Mouse (Mus musculus): ENCODE measurements at regions not wholly inside any gene's neighbourhood (a gene's known extent, or its start where the extent isn't known, plus 50 kb on each side); places are given as distances from the start of the nearest gene placed in this dataset.
"Not testable (repeated sequence)": the region's sequence is repeated elsewhere in the genome, so short reads cannot be mapped to it uniquely, and the experiment has no call there.

DNA sequence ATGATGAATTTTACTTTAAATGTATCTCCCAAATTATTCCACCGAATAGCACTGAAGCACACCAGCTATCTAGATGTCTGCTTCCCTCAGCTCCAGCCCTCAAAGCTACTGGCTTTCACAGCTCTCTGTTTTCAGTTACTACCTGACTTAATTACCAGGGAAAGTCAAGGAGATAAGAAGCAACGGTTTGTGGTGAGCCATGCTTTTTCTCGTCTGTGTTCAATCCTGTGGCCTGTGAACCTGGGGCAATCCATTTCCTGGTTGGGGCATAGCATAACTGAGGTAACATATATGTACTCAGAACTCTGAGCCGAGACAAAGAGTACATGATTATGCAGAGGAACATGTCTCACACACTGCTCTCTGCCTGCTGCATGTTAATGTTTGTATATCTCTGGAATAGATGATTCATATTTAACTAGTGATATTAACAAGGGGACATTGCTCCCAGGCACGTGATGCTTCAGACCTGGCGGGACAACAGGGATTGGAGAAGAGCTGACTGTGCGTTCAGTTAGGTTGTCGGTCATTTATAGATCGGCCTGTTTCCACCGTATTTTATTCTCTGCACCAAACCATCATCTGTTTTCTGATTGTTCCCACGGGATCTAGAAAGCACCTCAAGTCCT is 453.3 kb downstream of the Dad1 start:
- DNase-seq (ENCODE audit: low spot score in 2 of 2): no peak

GRCm38 (mm10) chr14:53795160-53795559 is 458.7 kb downstream of the Dad1 start:
- peak in 1 of 2 experiments; percentile 3 for DNase-seq (ENCODE audit: low spot score in 2 of 2)

DNA sequence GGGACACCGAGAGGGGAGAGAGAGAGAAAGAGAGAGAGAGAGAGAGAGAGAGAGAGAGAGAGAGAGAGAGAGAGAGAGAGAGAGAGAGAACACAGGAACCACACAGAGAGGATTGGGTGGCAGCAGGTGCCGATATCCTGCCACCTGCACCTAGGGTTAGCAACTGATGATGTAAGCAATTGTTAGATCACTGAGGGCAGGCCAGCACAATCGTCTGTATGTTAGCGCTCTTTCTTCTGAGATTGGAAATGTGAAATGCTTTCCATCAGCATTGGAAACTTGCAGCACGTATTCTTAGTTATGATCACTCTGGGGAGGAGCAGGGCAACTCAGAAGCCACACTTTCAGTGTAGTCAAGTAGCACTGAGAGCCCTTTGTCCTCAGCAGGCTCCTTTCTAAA is 459.4 kb downstream of the Dad1 start:
- no peak for DNase-seq (ENCODE audit: low spot score in 2 of 2)

DNA sequence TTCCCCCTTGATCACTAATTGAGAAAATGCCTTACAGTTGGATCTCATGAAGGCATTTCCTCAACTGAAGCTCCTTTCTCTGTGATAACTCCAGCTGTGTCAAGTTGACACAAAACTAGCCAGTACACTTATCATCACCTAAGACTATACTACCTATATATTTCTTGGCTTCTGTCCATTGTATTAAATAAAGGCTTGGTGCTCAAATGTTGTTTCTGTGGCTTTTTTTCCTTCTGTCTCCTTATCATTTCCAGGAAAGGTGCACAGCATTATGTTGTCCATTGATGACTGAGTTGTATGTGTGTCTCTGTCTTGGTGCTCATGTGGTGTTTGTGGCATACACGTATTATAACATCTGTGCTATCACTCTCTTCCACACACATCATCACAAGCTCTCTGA is 461.5 kb downstream of the Dad1 start:
- not testable (repeated sequence) for DNase-seq (ENCODE audit: low spot score in 2 of 2)

- not testable (repeated sequence) for DNase-seq (ENCODE audit: low spot score in 2 of 2)
Measured at GRCm38 (mm10) chr14:53785547-53785946, 468.4 kb downstream of the Dad1 start.

DNA sequence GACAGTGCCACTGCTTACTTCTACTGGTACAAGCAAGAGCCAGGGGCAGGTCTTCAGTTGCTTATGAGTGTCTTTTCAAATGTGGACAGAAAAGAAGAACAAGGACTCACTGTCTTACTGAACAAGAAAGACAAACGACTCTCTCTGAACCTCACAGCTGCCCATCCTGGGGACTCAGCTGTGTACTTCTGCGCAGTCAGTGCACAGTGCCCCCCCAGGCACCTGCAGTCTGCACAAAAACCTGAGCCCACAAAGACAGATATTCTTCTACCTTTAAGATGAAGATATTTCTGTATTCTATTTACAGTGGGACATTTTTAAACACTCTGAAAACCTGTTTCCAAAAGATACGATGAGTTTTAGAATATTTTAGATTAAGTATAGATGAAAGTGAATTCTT is 476.5 kb downstream of the Dad1 start:
- no peak for DNase-seq (ENCODE audit: low spot score in 2 of 2)

DNA sequence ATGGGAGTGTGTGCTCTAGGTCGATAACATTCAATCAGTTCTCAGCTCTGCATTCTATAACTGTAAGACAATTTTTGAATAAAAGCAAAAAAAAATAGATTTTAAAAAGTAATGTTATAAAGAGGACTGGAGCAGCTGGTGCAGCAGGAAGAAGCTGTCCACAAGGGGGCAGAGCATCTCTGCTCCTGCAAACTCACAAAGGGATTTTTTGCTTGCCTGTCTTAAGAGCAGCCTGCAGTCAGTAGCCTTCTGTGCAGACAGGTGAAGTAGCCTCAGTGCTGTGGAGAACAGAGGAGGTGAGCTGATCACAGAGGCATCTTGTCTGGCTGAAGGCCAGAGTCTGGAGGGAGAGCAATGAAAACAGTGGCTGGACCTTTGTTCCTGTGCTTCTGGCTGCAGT is 477.2 kb downstream of the Dad1 start:
- DNase-seq (ENCODE audit: low spot score in 2 of 2): peak in 1 of 2 experiments; percentile 22

- DNase-seq (ENCODE audit: low spot score in 2 of 2): not testable (repeated sequence)
Measured at GRCm38 (mm10) chr14:53766501-53766900, 487.4 kb downstream of the Dad1 start.

DNA sequence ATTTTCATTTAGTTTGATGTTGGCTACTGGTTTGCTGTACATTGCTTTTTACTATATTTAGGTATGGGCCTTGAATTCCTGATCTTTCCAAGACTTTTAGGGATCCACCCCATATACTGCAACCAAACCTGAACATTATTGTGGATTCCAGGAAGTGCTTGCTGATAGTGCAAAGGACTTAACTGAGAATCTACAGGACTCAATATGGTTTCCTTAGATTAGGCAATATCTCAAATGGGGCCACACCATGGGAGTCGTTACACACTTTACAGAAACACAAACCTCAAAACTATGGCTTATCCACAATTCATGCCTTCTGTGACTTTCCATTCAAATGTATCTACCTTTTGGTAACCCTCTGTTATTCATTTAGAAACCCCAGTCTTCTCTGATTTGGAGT is 488.0 kb downstream of the Dad1 start:
- not testable (repeated sequence) for DNase-seq (ENCODE audit: low spot score in 2 of 2)

- DNase-seq (ENCODE audit: low spot score in 2 of 2): not testable (repeated sequence)
Measured at GRCm38 (mm10) chr14:53760578-53760977, 493.3 kb downstream of the Dad1 start.

GRCm38 (mm10) chr14:53757782-53758181 is 496.1 kb downstream of the Dad1 start:
- DNase-seq (ENCODE audit: low spot score in 2 of 2): not testable (repeated sequence)

- DNase-seq (ENCODE audit: low spot score in 2 of 2): not testable (repeated sequence)
Measured at GRCm38 (mm10) chr14:53757095-53757494, 496.8 kb downstream of the Dad1 start.

- no peak for DNase-seq (ENCODE audit: low spot score in 2 of 2)
Measured at GRCm38 (mm10) chr14:53750703-53751441, 503.0 kb downstream of the Dad1 start.

- DNase-seq (ENCODE audit: low spot score in 2 of 2): not testable (repeated sequence)
Measured at GRCm38 (mm10) chr14:53743552-53743951, 510.4 kb downstream of the Dad1 start.

GRCm38 (mm10) chr14:53742864-53743263 is 511.0 kb downstream of the Dad1 start:
- DNase-seq (ENCODE audit: low spot score in 2 of 2): not testable (repeated sequence)

DNA sequence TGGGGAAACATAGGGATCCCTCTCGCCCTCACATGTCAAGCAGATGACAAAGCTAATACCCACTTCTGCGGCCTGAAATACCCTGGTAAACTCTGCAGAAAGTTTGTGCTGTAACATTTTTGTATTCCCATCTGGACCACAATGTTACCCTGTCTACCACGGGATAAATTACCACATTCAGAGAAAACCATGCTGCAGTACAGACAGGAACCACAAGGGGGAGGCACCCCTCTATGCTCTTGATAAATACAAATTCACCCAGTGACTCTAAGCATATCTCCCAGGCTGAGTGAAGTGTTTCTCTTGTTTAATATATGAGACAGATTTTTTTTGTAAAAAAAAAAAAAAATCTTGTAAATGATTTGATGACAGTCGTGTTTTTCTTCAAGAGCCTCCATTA is 512.7 kb downstream of the Dad1 start:
- peak; percentile 14 to 27 for DNase-seq (ENCODE audit: low spot score in 2 of 2)

DNA sequence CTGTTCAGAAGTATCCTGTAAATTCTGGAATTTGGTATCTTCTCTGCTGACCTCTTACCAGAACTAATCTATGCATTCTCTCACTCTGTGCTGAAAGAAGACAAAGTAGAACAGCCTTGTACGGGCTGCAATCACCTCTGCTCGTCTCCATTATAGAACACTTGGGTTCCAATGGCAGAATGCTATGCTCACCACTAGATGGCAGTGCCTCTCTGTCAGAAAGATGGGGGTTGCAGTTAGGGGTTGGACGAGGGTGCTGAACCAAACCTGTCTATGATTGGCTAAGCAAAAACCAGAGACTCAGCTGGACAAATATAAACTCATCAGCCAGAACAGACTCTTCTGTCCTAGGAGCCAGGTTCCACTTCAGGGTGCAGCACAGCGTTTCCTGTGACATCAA is 515.9 kb downstream of the Dad1 start:
- not testable (repeated sequence) for DNase-seq (ENCODE audit: low spot score in 2 of 2)

DNA sequence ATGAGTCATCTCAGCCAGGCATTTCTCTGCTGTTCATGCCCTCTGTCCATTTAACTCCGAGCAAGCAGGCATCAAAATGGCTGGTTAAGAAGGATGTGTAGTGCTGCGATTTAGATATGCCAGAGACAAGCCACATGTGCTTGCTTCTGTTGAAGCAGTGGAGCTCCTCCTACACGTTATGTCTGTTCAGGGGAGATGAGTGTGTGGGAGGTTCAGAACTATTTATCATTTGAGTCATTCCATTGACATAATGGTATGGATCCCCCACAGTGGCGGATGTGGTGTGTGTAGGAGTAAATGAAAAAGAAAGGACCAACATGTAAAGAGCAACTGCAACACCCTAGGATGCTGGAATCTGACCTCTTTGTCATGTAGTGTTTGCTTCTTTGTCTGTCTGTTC is 517.6 kb downstream of the Dad1 start:
- DNase-seq (ENCODE audit: low spot score in 2 of 2): not testable (repeated sequence)

GRCm38 (mm10) chr14:53731600-53731999 is 522.3 kb downstream of the Dad1 start:
- DNase-seq (ENCODE audit: low spot score in 2 of 2): not testable (repeated sequence)

DNA sequence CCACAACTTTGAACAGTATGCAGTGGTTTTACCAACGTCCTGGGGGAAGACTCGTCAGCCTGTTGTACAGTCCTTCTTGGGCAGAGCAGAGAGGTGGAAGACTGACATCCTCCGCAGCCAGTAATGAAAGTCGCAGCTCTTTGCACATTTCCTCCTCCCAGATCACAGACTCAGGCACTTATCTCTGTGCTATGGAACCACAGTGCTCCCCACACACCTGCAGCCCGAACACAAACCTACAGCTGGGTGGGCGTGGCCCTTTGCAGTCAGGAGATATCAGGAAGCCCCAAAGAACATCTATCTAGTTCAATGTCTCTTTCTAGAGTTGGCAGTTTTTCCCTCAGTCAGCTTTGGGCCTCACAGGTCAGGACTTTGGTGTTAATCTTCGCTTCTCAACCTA is 524.0 kb downstream of the Dad1 start:
- not testable (repeated sequence) for DNase-seq (ENCODE audit: low spot score in 2 of 2)

GRCm38 (mm10) chr14:53729149-53729548 is 524.8 kb downstream of the Dad1 start:
- DNase-seq (ENCODE audit: low spot score in 2 of 2): not testable (repeated sequence)

GRCm38 (mm10) chr14:53726914-53727313 is 527.0 kb downstream of the Dad1 start:
- DNase-seq (ENCODE audit: low spot score in 2 of 2): not testable (repeated sequence)

DNA sequence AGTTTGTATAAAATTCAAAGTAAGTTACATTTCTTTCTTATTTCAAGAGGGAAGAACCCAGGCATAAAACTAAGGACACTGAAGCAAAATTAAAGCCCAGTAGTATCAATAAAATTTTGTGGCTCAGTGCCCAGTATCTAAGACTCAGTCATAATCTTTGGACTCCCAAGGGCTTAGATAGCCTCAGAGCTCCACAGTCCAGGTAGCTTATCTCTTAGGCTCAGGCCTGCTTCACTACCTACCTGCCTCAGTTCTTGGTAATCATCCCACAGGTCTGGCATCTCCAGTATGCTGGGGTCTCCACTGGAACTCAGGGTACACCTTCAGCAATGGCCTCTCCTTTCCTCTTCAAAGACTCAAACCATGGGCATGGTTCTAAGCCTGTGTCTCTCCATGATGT is 530.3 kb downstream of the Dad1 start:
- DNase-seq (ENCODE audit: low spot score in 2 of 2): not testable (repeated sequence)
